Mouse (Mus musculus) neutrophil, adult 59 days (primary cell): ENCODE measurements around the gene Ints13. TPM values are rescaled to one million over a fixed set of nuclear protein-coding genes. Genes with fewer than 3 reads are reported as not detected.

Experiments used
- total RNA-seq, 2 experiments: library from RNA; stranded (reverse); gene quantifications; 1 replicate in 1 of 2; 2 replicates in 1 of 2; pipeline ENCODE4 v1.2.4; 2023

Ints13 gene
- total RNA-seq: 10 to 100 TPM; 41.4 to 42.9 TPM

DNA sequence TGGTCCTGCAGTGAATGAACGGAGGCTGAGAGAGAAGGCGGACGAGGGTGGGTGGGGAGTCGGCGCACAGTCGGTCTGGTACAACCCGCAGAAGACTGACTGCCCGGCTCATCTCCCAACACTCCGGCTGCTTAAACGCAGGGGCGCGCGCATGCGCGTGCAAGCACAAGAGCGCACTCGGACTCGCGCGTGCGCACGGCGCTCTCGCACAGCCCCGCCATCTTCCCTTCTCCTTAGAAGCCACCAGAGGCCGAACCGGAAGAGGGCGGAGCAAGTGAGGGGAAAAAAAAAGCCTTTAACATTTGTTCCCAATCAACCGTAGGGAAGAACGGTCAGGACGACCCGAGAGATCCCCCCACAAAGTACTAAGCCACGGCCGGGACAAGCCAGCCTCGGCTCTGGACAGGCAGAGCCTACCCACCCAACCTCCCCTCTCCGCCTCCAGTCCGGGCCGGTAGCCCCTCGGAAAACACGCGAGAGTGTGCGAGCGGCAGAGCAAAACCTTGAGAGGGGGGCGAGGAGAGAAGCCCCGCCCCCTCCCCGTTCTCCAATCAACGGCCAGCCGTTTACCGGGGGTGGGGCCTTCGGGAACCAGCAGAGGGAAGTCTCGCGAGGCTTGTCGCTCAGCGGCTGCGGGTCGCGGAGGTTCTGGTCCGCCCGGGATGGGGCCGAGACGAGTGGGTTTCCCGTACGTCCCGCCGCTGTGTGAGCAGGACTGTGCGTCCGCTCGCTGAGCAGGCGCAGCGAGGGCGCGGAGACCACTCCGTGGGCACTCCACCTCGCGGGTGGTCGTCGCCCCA, at the start of gene Ints13:
Gene Ints13 (minus strand): TSS at position 526 of the 800 bp plus-strand sequence.

DNA sequence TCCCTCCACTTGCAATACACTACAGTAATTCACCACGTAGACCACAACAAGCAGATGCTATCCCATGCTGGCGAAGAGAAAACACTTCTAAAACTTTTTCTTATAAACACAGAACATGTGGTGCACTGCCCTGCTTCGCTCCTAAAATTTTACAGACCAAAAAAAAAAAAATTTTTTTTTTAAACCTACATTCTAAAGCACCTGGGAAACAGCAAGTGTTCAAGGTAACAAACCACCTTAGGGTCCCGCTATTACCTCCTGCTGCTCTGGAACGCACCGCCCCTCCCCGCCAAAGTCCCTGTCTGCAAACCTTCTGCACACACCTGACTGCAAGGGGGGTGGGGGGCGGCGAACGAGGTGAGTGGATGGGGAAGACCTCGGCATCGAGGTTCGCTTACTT, 732 bp downstream of the Ints13 start, which contains the start of gene Fgfr1op2:
Gene Fgfr1op2 (plus strand): TSS at position 301 of the 400 bp plus-strand sequence.

DNA sequence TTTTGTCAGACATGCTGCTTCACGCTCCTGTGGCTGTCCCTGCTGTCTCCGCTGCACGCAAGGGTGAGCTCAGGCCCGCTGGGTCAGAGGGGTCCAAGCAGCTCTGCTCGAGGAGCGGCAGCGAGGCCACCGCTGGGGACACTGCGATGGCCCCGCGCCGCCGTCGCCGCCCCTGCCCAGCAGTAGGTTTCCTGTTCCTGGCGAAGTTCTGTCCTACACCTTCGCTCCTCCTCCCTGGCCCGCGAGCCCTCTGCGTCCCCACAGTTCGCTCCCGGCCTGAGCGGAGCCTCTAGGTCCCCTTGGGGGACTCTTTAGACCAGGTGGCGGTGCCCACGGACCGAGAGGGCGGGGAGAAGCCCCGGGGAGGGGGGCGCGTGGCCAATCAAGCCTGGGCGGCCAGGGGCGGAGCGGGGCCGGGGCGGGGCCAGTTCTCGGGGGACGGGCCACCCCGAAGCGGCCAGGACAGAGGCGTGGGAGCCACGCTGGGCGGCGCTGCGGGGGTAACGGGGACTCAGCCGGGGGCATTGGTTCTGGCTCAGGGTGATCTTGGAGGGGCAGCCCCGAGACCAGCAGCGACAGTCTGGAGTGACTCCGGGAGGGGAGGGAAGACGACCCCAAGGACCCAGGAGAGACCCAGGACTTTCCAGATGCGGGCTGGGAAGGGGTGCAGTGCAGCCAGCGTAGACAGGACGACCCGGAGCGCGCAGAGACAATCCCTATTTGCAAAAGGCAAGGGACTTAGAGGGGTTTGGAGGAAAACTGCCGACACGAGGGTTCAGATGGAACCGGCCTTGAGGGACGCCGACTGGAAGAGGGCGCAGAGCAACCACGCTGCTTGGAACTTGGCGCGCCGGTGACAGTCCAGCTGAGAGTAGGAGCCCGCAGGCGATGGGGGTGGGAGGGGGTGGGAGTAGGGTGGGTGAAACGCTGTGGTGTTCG, 75.5 kb downstream of the Ints13 start, which contains the start of gene Itpr2:
Gene Itpr2 (minus strand): TSS at position 358 of the 939 bp plus-strand sequence.

Other genes with a start within 250 kb of the Ints13 start
- gene Itpr2, start 75.6 kb downstream of the Ints13 start, total RNA-seq: 10 to 100 TPM; 64.7 to 68.4 TPM
- gene Fgfr1op2, start 632 bp downstream of the Ints13 start, total RNA-seq: 10 to 100 TPM; 80.6 to 87.1 TPM
- 10 to 100 TPM; 34.0 to 43.2 TPM for gene Med21, start 64.7 kb upstream of the Ints13 start, total RNA-seq
- gene Tm7sf3, start 65.0 kb upstream of the Ints13 start, total RNA-seq: 10 to 100 TPM; 22.5 to 23.5 TPM
- gene Stk38l, start 147.2 kb upstream of the Ints13 start, total RNA-seq: 10 to 100 TPM in 1 of 2 experiments, 1 to 10 TPM in 1; 7.5 to 10.1 TPM
- gene Arntl2, start 218.2 kb upstream of the Ints13 start, total RNA-seq: under 1 TPM in 1 of 2 experiments, not detected in 1; 0.47 TPM